Mouse (Mus musculus) hindbrain, embryonic 14.5 days (tissue): Measurements from ENCODE around the gene Trp53rkb. TPM values are rescaled to one million over a fixed set of nuclear protein-coding genes. Genes with fewer than 3 reads are reported as not detected.

ENCODE experiments used
- ATAC-seq: fragments of 200-750 bp; cut with Nextera tagmentation; 2 replicates; pipeline ENCODE4 v1.8.0; 2017; ENCODE audit warnings: moderate number of reproducible peaks, mild to moderate bottlenecking, moderate TSS enrichment, moderate library complexity; ENCODE audit not compliant: low FRiP score
- DNase-seq: peaks from one replicate; pipeline ENCODE4 v3.0.0-alpha.2; 2015; ENCODE audit warnings: low spot score
- H3K27ac ChIP-seq: fragments of 300-500 bp; sonication (generic); 2 replicates; pipeline ENCODE4 v1.5.1; 2014; ENCODE audit warnings: mild to moderate bottlenecking, moderate library complexity
- H3K27me3 ChIP-seq: fragments of 300-500 bp; sonication (generic); 2 replicates; pipeline ENCODE4 v1.6.1; 2014; ENCODE audit warnings: mild to moderate bottlenecking, low read length, mixed read lengths; ENCODE audit not compliant: control insufficient read depth, insufficient read depth
- H3K36me3 ChIP-seq: fragments of 300-500 bp; sonication (generic); replicated peaks from 2 replicates; pipeline ENCODE4 v1.6.1; 2014; ENCODE audit not compliant: control insufficient read depth, insufficient read depth
- H3K4me1 ChIP-seq: fragments of 300-500 bp; sonication (generic); replicated peaks from 2 replicates; pipeline ENCODE4 v1.6.1; 2014; ENCODE audit warnings: antibody characterized with exemption, low read length, mixed read lengths; ENCODE audit not compliant: control insufficient read depth, insufficient read depth
- H3K4me2 ChIP-seq: fragments of 300-500 bp; sonication (generic); replicated peaks from 2 replicates; pipeline ENCODE4 v1.6.1; 2014; ENCODE audit warnings: mild to moderate bottlenecking, moderate library complexity
- H3K4me3 ChIP-seq: fragments of 300-500 bp; sonication (generic); replicated peaks from 2 replicates; pipeline ENCODE4 v1.5.1; 2014; ENCODE audit warnings: mild to moderate bottlenecking, low read length
- H3K9ac ChIP-seq: fragments of 300-500 bp; sonication (generic); 2 replicates; pipeline ENCODE4 v1.6.1; 2014
- H3K9me3 ChIP-seq: fragments of 300-500 bp; sonication (generic); 2 replicates; pipeline ENCODE4 v1.6.1; 2016; ENCODE audit warnings: low read length; ENCODE audit not compliant: control insufficient read depth
- WGBS: fragments of 180-500 bp; shearing (Covaris S2); extraction: QIAGEN DNeasy Blood & Tissue Kit; methylation state at CpG from one replicate; pipeline ENCODE4 v1.1.7; 2014; 5-methylcytosine and 5-hydroxymethylcytosine counted together
- polyA plus RNA-seq: library from polyadenylated mRNA; unstranded; fragments of >200 nt; fragmentation: Nextera tagmentation; extraction: Ambion mirVana; gene quantifications from 2 replicates; pipeline ENCODE4 v1.2.1, GENCODE M21; 2014

The Trp53rkb gene
- polyA plus RNA-seq, 1 experiment from 2014 or later, result 9.7 TPM

DNA sequence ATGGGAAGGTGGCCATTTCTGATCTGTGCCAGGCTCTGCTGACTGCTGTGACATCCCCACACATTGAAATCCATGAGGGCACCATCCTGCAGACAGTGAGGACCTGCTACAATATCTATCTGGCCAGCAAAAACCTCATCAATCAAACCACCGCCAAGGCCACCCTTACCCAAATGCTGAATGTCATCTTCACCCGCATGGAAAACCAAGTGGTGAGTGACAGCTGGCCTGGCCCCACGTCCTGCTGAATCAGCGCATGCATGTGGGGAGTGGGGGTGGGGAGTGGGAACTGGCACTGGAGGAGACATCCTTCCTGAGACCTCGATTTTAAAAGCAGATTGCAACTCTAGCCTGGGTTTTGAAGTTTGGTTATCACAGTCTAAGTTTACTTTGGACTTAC lies 43.2 kb downstream of the Trp53rkb start:
- ATAC-seq (no peak), DNase-seq (no peak)
- Histone ChIP-seq H3K4me1 (no peaks in the 10 kb centered on the region), H3K9me3 (no peaks in the 10 kb centered on the region), H3K4me2 (no peak overlapping the region), H3K27ac (no peak overlapping the region), H3K9ac (no peak overlapping the region), H3K36me3 (peaks cover 17% of the 10 kb centered on the region; the same call in 1 of the 2 replicates), H3K4me3 (no peak overlapping the region), H3K27me3 (no peaks in the 10 kb centered on the region)
- WGBS, result 67% methylated on average over 5 of the region's 5 CpGs

DNA sequence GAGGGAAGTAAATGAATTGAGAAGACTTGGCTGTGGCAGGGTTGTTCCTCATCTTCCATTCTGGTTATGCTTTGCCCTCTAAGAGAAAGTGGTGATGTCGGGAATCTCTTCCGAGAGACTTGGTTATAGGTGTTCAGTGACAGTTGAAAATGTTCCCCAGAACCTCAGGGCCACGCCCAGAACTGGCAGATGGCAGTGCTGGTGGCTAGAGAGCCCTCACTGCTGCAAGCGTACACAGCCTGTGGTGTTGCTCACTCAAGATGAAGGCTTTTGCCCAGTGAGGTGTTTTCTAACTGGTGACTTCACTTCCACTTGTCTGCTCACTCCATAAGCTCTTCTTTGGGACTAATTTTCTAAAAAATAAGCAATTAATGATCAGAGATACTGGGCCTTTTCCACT lies 49.5 kb downstream of the Trp53rkb start:
- no peaks in the 10 kb centered on the region for H3K9me3 ChIP-seq
- no peak overlapping the region for H3K9ac ChIP-seq
- peaks cover 30% of the 10 kb centered on the region for H3K36me3 ChIP-seq
- DNase-seq (no peak), ATAC-seq (no peak)
- WGBS, result 86% methylated on average over 4 of the region's 4 CpGs
- no peak overlapping the region for H3K4me2 ChIP-seq
- H3K4me1 ChIP-seq, result no peaks in the 10 kb centered on the region
- H3K27me3 ChIP-seq, result no peaks in the 10 kb centered on the region
- H3K27ac ChIP-seq, result no peak overlapping the region
- no peak overlapping the region for H3K4me3 ChIP-seq

Other genes starting within 250 kb of the Trp53rkb start
- 27.3 and 28.8 TPM in 2 replicates for gene Prex1, start 78.7 kb upstream of the Trp53rkb start, polyA plus RNA-seq
- gene Arfgef2, start 13.1 kb downstream of the Trp53rkb start, polyA plus RNA-seq, result 6.5 and 7.9 TPM in 2 replicates
- 112 and 133 TPM in 2 replicates for gene Cse1l, start 113.5 kb downstream of the Trp53rkb start, polyA plus RNA-seq
- gene Stau1, start 203.8 kb downstream of the Trp53rkb start, polyA plus RNA-seq, result 103 and 107 TPM in 2 replicates
- gene Ddx27, start 222.7 kb downstream of the Trp53rkb start, polyA plus RNA-seq, result 28.1 and 29.3 TPM in 2 replicates